Mouse (Mus musculus): ENCODE measurements around the gene Tet3. TPM values are rescaled to one million over a fixed set of nuclear protein-coding genes. Genes with fewer than 3 reads are reported as not detected.

Gene Tet3
- total RNA-seq, 2 experiments from 2014 or later, result 57.4 to 64.4 TPM

DNA sequence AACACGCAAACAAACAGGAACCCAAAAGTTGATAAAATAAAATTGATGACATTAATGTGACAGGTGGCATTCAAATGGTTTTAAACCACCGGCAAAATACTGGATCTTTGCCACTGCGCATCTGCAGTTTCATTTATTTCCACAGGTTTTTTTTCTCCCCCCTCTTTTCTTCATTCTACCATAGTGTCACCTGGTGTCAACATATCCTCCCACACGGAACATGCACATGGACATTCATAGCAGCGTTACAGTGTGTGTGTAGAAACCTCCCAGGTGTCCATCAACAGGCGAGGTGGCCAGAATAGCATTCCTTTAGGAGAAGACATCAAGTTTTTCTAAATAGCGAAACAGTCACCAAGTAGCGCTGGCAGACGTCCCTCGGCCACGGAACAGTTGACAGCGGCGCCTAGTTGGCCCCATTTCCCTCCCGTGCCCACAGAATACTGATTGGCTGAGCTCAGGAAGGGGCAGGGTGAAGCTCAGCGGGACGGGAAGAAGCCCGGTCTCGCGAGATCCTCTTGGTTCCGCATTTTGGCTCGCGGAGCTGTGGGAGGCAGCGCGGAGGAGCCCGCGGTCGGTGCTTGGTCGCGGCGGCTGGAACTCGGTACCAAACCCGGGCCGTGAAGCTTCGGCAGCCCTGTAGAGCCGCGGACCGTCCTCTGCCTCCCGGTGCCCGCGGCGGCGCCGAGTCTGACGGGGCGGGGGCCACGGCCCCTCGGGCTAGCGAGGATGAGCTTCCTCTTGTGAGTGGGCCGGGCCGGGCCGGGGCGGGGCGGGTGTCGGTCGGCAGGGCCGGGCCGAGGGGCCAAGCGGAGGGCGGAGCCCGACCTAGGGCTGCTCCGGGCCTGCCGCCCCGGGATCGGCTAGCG is 133.1 kb downstream of the Tet3 start, which contains the start of the genes Mthfd2 and Mob1a:
TSS of gene Mthfd2 (minus strand) at position 384 of the 869 bp plus-strand sequence.
TSS of gene Mob1a (plus strand) at position 492 of the 869 bp plus-strand sequence.
- peak; percentile 95 for DNase-seq

DNA sequence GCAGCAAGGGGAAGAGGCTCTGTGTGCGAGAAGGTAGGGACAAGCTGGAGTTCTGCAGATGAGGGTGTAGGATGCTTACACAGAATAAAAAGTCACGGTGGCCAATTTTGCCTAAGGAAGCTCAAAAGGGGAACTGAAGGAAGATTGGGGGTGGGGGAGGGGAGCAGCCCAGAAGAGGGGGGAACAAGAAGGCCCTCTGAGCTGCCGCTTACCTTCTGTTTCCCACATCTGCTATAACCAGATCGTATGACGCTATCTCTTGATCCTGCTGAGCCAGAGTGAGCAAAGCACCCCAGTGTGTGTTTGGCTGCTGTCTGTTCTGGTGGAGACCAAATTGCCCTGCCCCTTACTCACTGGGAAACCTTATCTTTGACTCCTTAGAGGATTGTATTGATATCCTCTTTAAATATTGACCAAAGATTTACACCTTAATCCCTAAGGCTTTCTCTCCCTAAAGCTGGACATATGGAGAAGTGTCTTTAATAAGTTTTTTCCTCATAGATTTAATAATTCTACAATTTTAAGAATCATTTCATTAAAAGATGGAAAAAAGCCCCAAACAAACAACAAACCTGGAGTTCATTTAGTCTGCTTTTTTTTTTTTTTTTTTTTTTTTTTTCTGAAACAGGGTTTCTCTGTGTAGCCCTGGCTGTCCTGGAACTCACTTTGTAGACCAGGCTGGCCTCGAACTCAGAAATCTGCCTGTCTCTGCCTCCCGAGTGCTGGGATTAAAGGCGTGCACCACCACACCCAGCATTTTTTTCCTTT is 135.0 kb downstream of the Tet3 start:
- DNase-seq, result no peak

DNA sequence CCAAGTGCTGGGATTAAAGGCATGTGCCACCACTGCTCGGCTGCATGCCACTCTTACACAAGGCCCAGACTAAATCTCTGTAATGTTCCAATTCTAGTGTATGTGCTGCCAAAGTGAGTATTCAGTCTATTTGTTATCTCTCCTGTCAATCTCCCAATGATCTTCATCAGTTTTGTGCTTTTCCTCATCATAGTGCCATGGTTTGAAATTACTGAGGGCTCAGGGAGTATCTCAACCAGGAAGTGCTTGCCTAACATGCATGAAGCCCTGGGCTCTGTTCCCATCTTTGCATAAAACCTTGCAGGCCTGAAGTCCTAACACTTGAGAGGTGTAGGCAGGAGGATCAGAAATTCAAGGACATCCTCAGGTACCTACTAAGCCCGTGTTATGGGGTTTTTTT is 136.1 kb downstream of the Tet3 start:
- no peak for DNase-seq

DNA sequence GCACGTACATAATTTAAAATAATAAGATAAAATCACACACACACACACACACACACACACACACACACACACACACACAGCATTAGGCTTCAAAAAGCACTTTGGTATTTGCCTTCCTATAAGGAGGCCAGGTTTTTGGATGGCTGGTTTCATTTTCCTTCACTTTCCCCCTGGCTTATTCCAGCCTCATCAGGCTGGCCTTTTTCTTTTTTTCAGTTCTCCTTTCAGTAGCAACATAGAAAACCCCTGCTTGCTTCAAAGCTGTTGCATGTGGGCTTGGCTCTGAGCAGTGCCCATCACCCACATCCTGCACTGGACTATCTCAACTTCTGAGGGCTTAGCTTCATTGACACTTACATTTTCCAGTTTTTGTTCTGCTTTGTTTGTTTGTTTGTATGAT is 137.0 kb downstream of the Tet3 start:
- DNase-seq, result no peak

DNA sequence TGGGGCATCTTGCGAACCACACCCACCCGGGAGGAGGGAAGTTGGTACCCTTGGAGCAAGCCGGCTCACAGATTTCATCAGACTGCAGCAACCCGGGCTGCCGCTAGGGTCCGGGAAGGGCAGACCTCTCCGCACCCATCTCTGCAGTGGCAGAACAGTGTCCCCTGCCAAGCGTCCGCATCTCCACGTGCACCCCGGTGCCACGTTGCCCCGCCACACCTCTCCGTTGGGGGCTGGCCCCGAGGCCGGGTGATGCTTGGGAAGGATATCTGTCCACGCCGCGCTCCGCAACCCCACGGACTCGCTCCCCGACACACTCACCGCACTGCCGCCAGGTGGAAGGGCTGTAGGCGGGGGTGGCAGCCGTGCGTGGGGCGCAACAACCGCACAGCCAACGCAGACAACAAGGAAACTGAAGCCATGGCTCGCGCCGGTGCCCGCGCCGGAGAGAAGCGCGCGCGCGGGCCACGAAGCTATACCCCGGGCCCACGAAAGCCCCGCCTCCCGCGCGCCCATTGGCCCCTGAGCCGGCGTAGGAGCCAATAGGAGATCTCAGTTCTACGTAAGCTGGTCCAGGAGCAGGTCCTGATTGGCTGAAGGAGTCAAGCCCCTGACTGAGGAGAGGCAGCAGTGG is 141.7 kb downstream of the Tet3 start:
- peak; percentile 94 for DNase-seq

DNA sequence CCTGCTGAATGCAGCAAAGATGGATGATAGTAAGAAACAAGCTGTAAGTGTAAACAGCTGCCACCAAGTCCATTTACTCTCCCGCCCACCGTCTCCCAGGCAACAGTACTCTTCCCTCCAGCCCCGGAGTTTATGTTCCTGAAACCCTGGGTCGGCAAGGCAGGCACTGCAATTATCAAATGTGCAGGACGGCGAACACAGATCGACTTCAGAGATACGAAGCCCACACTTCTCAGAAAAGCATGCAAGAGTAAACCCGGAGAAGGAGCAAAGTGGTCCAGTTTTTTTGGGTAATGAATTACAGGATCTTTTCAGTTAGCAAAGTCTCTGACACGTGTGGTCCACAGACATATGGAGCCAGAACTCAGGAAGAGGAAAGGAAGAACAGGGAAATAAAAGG is 142.9 kb downstream of the Tet3 start:
- DNase-seq, result no peak

DNA sequence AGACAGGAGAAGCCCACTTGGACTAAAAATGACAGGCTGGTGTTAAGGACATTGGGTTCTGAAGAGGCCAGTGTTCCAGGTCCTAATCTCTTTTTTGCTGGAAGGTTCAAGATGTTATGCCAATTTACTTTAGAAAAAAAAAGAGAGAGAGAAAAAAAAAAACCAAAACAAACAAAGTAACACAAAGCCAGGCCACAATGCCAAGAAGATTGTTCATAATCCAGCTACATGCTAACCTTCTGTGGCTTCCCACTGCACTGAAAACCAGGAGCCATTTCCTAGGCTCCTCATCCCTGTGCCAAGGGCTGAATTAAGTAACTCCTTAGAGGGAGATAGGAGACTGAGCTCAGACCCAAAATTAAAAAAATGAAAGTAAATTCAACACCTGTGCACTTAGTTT is 143.6 kb downstream of the Tet3 start:
- no peak for DNase-seq

DNA sequence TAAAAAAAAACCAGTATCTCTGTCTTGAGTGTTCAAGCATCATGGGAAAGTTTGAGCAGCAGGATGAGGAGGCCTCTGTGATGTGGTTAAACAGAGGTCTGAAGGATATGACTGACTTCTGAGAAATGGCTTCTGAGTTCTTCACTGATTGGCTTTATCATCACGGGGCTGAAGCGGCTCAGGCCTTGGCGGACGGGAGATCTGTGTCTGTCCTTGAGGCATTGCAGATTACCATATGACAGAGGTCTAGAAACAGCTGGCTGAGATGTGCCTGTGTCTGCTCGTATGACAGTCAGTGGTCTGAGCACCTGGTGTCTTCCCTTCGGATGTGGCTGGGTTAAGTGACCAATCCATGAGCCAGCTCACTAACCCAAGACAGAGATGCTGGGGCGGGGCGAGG is 146.4 kb downstream of the Tet3 start:
- DNase-seq, result peak; percentile 25

Small RNA genes lying within 50 kb of the gene (microRNA-seq; reads per million reads assigned to microRNA genes)
- not detected for gene Mir6374

Other genes with a start within 250 kb of the Tet3 start
- gene Slc4a5, start 239.3 kb downstream of the Tet3 start, total RNA-seq (2021), result under 1 TPM; 0.12 to 0.15 TPM
- 10 to 100 TPM; 16.6 to 24.3 TPM for gene Mthfd2, start 133.2 kb downstream of the Tet3 start, total RNA-seq (2021)
- gene Mob1a, start 133.1 kb downstream of the Tet3 start, total RNA-seq (2021), result 10 to 100 TPM; 66.1 to 71.9 TPM
- 100 to 1,000 TPM; 243 to 293 TPM for gene Bola3, start 109.9 kb downstream of the Tet3 start, total RNA-seq (2021)
- gene Dguok, start 47.9 kb upstream of the Tet3 start, total RNA-seq (2021), result 10 to 100 TPM; 38.0 to 50.0 TPM
- gene Actg2, start 77.2 kb upstream of the Tet3 start, total RNA-seq (2021), result 1 to 10 TPM; 3.2 to 5.6 TPM
- gene Stambp, start 113.6 kb upstream of the Tet3 start, total RNA-seq (2021), result 10 to 100 TPM; 18.3 to 23.4 TPM
- 10 to 100 TPM in 1 of 2 experiments, 1 to 10 TPM in 1; 6.5 to 17.5 TPM for gene Clec4f, start 197.1 kb upstream of the Tet3 start, total RNA-seq (2021)
- under 1 TPM; 0.39 to 0.45 TPM for gene Cd207, start 218.8 kb upstream of the Tet3 start, total RNA-seq (2021)

All from adrenal gland, postnatal 10 days (tissue).